Mouse (Mus musculus) megakaryocyte, embryonic 14.5 days (primary cell): Measurements from ENCODE around the gene Tex14.

Source experiments
- FLI1 ChIP-seq: IDR thresholded peaks from 2 replicates; pipeline ENCODE4 v1.6.1; 2012; ENCODE audit warnings: low read length, inconsistent platforms, mixed read lengths
- GATA1 ChIP-seq: IDR thresholded peaks from 3 replicates; pipeline ENCODE4 v1.6.1; 2012; ENCODE audit warnings: mixed read lengths, low read length, inconsistent platforms, borderline replicate concordance

DNA sequence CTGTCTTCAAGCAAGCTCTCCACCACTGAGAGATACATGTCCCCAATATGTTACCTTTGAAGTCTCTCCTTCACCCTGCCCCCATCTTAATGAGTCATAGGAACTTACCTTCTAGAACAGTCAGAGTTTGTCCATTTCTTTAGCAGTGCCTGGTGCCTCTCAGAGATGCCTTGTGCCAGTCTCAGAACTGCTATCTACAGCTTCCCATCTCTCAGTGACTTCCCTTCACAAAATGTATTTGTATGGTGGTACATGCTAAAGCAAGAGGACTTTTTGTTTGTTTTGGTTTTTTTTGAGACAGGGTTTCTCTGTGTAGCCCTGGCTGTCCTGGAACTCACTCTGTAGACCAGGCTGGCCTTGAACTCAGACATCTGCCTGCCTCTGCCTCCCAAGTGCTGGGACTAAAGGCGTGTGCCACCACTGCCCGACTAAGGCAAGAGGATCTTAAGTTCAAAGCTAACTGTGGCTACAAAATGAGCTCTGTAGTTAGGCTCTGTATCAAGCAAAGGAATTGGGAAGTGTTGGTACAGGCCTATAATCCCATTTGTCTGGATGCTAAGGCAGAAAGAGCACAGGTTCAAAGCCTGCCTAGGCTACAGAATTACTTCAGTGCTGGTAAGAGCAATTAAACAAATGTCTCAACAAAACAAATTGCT is 49.3 kb downstream of the Tex14 start:
- TF ChIP-seq GATA1, result no peak
- TF ChIP-seq FLI1, result no peak
